Mouse (Mus musculus) common myeloid progenitor, adult 5-6 weeks (primary cell): ENCODE data around the gene Tmem82. TPM values are rescaled to one million over a fixed set of nuclear protein-coding genes. Genes with fewer than 3 reads are reported as not detected.
"Not testable (repeated sequence)": the region's sequence is repeated elsewhere in the genome, so short reads cannot be mapped to it uniquely, and the experiment has no call there.

ENCODE experiments used
- ATAC-seq: replicated peaks from 2 replicates; pipeline ENCODE4 v1.8.0; 2016; ENCODE audit warnings: low read depth, mild to moderate bottlenecking, moderate TSS enrichment, inconsistent platforms; ENCODE audit not compliant: poor library complexity, severe bottlenecking
- total RNA-seq: library from RNA; stranded (forward); fragments of 200-1000, 187-1606 nt; gene quantifications from 2 replicates; pipeline ENCODE4 v1.2.3, GENCODE M21; 2017

Gene Tmem82
- total RNA-seq, 1 experiment from 2014 or later = 0.32 TPM

DNA sequence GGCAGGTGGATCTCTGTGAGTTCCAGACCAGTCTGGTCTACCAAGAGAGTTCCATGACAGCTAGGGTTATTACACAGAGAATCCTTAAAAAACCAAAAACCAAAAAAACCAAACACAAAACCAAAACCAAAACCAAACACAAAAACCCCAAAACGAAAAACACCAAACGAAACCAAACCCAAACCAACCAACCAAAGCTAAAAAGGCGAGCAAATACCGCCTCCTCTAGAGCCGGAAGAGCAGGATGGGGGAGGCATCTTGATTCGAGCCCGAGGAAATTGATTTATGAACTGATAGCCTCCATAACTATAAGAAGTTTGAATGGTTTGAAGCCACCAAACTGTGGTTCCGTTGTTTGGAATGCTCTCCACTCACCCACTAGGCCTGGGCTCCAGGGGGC is 34.5 kb downstream of the Tmem82 start:
- no peak for ATAC-seq

DNA sequence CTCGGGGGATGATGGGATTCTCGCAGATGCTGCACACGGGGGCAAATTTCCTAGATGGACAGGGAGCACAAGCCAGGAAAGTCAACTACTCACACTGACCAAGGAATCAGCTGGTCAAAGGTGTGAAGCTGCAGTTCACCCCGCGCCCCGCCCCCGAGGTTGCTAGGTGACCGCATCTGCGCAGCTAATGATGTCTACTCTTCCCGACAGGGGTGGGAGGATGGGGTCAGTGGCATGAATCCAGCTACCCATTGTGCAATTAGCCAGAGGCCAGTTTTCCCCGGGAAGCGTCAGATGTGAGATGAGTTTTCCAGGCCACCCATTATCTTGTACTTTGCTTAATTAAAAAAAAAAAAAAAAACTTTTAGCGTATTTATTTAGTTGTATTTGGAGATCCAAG is 37.4 kb downstream of the Tmem82 start:
- no peak for ATAC-seq

DNA sequence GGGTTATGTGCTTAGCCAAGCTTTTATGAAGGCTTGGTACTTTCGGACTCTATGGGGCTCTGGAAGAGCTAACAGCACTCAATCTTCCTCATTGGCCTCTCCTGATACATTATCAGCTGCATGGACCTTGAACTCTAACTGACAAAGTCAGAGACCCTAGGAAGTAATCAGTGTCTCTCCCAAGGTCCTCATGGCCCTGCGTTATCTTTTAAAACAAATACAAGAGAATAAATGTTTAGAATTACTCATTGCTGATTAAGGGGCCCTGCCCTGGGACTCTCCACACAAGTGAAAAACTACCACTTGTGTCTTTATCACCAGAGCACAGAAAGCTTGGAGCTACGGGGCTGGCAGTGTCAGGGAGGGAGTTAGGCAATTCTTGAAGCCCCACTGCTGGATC is 39.6 kb downstream of the Tmem82 start:
- 0 out of 2 replicates have a peak, but pooled peaks have one; percentile 24 for ATAC-seq

DNA sequence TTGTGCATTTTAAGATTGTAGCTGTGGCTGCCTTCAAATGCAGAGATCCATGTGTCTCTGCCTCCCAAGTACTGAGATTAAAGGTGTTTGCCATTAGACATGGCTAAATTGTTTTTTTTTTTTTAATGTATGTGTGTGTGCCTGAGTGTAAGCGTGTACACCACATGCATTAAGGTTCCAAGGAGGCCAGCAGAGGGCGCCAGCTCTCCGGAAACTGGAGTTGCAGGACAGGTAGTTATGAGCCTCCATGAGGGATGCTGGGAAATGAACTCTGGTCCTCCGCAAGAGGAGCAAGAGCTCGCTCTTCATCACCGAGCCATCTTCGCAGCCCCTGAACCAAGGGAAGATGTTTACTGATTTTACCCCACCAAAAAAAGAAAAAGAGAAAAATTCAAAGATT is 41.6 kb downstream of the Tmem82 start:
- ATAC-seq = no peak

DNA sequence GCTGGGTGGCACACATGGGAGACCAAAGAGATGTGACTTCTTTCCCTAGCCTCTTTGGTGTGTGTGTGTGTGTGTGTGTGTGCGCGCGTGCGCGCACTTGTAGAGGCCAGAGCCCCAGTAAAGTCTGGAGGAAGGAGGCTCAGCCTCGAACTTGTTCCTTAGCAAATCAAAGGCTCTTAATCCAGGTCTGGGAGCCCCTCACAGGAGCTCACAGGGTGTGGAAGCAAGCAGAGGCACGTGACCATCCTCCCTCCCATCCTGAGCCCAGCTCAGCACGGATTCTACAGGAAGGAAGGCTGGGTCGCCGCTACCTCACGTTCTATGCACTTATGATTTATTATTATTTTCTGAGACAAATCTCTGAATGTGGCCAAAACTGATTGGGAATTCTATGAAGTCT is 42.0 kb downstream of the Tmem82 start:
- no peak for ATAC-seq

DNA sequence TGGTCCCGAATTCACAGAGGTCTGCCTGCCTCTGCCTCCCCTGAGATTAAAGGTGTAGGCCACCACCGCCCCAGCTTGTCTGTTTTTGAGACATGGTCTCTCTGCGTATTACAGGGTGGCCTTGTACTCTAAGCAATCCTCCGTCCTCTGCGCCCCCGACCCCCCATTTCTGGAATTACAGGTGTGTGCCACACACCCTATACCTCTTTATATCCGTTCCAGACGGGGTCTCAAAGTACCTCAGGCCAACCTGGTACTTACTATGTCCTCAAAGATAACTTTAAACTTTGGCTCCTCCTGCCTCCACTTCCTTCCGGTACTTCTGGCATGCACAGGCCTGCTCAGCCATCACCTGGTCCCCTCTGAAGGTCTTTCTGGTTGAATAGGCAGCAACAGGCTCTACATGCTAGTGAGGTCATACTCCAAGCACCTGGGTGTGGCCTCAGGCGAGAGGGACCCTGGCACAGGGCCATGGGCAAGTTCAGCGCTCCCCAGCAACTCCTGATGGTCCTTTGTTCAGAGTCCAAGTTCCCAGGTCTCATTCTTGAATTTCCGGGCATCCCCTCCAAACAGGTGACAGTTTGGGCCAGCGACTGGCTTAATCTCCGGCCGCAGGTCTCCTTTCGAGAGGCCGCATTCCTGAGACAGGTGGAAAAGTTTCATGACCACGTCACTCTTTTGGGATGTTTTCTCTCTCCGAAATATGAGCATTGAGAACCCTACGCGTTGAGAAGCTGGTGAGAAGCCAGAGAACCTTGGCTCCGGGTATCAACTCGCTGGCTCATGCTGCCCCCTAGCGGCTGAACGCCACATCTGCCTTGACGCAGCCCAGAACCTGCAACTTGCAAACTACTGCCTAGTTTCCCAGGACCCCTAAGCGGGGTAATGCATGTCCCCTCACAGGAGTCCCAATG is 43.4 kb downstream of the Tmem82 start:
- ATAC-seq = peak; percentile 72

DNA sequence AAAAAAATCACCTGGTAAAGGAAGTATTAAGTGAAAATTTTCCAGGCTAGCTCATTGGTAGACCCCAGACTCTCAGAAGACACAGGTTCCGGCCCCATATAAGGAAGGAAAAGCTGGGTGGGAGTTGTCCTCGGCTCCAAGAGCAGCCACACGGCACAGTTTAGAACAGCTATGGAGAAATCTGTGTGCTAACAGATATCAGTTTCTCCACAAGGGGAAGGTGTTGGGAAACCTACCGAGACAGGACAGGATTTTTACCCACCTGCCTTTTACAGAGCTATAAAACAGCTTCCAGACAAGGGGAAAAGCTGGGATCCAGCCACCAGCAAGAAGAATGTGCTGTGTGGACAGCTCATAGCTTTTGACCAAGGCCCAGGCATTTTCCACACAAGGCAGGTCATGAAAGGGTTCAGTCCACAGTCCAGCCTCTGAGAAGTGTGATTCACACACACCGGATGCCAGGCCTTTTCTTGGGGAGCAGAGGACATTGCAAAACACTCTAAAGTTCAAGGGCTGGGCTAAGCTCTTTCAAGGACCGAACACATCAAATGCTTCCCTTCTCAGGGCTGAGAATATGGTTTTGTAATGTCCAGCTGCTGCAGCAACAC is 45.0 kb downstream of the Tmem82 start:
- ATAC-seq = peak; percentile 48

DNA sequence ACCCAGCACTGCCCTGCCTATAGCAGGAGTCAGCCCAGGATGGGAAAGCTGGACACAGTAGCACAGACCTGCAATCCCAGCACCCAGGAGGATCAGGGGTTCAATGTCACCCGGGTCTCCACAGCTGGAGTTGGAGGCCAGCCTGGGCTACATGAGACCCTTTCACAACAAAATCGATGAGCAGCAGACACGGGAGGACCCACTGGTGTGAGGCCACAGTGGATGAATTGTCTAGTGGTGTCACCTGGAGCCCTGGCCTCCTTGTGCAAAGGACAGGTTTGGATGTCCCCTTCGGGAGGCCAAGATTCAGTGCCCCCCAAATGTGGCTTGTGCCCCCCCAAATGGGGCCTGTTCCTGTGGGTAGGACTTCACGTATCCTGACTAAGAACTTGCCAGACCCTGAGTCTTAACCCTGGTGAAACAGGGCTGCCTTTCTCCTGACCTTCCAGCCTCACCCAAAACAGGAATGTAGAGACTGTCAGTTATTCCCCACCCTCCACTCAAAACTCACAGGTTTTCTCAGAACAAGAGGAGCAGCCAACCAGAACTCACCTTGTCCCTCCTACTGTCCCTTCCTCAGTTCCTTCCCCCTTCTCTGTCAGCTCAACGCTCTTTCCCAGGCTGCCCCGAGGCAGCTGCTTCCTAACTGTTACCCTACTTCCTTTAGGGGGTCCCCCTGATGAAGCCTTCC is 45.6 kb downstream of the Tmem82 start:
- peak; percentile 39 for ATAC-seq

DNA sequence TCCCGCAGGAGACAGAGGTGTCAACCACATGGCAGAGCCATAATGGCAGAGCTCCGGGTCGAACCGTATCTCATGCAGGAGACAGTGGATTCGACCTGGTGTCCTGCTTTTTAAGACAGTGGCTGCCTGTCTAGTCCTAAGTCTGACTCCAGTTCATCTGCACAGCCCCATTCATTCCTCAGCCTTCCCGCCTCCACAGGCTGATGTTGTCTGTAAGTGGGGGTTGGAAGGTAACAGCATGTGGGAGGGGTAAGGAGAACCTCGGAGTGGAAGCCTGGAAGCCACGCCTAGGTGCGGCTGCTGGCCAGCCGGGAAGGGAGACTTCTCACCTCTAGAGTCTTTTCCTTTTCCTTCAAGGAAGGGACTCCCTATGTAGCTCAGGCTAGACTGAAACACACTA is 46.5 kb downstream of the Tmem82 start:
- ATAC-seq = no peak

DNA sequence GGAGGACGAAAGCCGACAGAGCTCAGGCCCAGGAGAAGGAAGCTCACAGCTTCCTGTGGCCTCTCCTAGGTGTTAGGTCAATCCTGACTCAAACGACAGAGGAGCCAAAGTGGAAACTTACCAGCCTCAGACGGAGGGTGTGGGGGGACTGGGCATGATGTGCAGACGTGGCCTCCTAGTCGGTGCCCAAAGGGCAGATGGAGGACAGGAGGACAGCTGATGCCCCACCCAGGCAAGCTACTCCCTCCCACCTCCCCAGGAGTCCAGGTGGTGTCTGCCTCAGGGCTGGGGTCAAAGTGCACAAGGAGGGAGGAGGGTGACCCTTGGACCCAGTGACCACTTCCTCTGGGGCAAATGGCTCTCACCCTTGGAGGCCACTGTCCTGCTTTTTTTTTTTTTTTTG is 47.1 kb downstream of the Tmem82 start:
- no peak for ATAC-seq

DNA sequence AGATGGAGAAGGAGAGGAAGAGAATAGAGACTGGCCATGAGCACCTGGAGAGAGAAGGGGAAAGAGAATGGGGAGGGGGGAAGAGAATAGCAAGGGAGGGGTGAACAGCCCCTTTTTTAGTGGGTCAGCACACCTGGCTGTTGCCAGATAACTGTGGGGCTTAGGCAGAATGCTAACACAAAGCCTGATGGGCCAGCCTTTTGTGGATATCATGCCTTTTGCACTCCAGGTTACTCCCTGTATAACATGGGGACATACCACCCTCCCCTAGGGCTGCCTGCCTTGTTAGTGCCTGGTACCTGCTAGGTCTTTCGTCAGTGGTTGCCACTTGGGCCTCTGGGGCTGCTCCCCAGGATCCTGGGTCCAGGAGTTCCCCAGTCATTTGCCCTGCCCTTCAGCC is 47.6 kb downstream of the Tmem82 start:
- ATAC-seq = no peak

DNA sequence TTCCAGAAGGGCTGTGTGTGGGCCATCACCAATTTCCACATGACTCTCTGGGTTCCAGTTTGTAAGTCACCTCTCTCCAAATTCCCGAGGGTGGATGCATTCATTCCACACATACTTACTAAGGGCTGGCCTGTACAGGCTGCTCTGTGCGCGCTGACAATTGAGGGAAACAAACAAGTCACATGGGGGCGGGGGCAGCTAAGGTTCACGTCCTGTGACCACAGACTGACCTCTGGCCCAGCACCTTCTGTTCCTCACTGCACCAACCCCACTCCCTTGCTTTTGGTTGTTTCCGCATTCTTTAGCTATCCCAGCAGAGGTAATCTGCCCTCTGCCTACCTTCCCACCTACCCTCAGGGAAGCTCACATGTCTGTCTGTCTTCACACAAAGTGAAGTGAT is 48.4 kb downstream of the Tmem82 start:
- ATAC-seq = no peak

DNA sequence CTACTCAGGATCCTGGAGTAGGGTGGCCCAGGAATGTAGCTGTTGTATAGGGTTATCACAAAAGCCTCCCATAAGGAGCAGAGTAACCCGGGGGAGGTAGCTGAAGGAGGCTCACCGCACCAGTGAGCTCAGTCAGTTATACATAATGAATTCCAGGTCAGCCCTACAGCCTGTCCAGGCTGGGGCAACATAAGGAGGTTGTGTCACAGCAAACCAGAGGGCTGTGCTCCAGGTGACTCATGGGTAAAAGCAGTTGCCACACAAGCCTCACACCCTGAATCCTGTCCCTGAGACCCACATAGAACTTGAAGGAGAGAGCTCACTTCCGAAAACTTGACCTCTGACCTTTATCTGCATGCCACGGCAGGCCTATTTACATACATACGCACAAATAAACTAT is 49.5 kb downstream of the Tmem82 start:
- no peak for ATAC-seq

DNA sequence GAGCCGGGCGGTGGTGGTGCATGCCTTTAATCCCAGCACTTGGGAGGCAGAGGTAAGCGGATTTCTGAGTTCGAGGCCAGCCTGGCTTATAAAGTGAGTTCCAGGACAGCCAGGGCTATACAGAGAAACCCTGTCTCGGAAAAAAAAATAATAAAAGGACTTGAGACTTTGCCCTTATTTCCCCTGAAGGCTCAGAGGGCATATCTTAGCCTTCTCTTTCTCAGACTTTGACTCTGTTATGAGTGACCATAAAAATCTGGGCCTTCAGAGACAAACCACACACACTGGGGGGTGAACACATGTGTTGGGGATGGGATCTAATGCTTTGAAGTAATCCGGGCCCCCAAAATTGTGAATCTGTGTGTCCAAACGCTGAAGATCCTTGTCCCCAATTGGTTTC is 51.3 kb downstream of the Tmem82 start:
- ATAC-seq = not testable (repeated sequence)

DNA sequence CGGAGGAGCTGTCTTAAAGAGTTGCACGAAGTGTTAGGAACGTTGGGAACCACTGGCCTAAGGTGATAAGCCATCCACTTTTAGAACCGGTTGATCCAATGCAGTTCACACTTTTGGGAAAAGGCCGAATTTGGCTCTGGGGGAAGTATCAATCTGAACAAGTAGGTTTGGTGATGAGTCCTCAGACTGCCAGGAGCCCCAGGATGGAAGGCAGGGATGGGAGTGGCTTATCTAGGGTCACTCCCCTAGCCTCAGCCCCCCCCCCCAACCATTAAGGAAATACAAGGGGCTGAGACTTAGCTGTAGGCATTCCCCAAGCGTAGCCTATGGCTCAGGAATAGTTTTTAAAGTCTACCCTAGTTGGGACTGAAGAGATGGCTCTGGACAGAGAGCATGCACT is 52.2 kb downstream of the Tmem82 start:
- ATAC-seq = no peak

DNA sequence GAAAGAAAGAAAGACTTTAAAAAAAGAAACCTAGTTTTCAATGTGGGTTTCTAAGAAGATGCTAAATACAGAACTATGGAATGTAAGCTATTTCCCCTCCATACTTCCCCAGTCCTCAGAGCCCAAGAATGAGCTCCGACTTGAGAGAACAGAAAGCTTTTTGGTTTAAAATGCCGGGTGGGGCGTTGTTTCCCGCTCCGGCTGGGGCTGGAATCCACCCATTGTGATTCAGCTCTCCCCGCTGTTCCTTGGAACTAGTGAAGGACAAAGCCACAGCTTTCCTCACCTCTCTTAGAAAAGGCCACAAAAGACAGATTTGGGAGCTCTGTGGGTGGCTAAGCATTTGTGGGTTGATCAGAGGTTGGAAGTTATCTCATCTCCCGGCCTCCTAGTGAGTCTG is 53.1 kb downstream of the Tmem82 start:
- ATAC-seq = no peak

DNA sequence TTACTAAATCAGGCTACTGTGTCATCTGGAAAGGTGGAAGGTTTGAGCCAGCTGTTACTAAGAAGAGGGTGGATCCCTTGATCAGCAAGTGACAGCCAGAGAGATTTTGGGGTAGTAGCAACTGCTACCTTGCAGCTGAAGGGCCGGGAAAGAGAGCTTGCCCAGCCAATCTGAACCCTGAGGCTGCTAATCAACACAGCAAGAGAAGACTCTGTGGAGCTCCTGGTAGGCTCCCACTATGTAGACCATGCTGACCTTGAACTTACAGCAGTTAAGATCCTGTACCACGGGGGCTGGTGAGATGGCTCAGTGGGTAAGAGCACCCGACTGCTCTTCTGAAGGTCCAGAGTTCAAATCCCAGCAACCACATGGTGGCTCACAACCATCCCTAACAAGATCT is 53.8 kb downstream of the Tmem82 start:
- no peak for ATAC-seq

DNA sequence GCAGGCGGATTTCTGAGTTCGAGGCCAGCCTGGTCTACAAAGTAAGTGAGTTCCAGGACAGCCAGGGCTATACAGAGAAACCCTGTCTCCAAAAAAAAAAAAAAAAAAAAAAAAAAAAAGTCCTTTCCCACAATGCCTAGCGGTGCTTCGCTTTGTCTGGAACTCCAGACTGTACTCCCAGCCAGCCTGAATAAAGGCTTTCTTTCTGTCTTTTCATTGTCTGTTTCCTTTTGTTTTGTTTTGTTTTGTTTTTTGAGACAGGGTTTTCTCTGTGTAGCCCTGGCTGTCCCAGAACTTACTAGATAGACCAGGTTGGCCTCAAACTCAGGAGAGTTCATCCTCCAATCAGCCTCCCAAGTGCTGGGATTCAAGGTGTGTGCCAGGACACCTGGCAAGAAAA is 54.2 kb downstream of the Tmem82 start:
- no peak for ATAC-seq
